Mouse (Mus musculus): ENCODE results near the gene Paqr4.

The Paqr4 gene

DNA sequence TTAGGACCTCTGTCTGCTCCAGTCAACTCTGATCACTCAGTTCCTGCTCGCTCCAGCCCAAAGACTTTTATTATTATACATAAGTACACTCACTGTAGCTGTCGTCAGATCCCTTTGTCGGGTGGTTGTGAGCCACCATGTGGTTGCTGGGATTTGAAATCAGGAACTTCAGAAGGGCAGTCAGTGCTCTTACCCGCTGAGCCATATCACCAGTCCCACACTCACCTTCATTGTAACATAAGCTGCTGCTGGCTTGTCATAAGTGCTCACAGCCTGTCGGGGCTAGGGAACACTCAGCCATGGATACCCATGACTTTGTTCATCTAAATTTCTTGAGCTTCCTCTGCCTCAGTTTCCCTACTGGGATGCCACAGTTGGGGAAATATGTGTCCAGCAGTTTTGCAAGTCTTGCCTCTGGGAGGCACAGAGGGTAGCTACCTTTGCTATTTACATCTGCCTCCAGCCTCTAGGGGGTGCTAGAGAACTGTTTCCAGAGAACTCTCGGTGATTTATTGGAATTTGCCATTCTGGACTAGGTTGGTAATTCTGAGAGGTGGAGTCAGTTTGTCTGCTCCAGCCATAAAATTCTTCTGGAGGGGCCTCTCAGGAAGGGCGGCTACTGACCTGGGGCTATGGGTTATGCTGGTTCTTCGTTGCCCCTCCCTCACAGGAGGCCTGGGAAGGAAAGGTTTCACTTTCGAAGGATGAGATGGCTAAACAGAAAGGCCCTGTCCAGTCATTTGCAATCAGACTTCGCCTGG is 8.1 kb upstream of the Paqr4 start:
- DNase-seq: peak in 1 of 2 experiments; percentile 56

DNA sequence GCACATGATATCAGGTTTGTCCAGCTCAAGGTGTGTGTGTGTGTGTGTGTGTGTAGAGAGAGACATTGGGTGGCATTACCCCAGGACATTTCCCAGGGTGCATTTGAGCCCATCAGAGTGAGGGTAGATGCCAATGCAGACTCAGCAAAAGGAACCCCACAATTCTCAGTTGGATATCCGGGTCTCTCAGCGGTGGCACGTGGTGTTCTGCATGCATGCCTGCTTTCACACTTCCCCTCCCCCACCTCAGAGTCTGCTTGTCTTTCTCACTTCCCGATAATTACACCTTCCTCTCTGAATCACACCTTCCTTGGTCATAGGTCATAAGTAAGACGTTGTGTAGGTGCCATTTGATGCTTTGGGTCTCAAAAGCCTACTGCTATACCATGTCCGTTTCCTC is 7.4 kb upstream of the Paqr4 start:
- DNase-seq: peak; percentile 50

DNA sequence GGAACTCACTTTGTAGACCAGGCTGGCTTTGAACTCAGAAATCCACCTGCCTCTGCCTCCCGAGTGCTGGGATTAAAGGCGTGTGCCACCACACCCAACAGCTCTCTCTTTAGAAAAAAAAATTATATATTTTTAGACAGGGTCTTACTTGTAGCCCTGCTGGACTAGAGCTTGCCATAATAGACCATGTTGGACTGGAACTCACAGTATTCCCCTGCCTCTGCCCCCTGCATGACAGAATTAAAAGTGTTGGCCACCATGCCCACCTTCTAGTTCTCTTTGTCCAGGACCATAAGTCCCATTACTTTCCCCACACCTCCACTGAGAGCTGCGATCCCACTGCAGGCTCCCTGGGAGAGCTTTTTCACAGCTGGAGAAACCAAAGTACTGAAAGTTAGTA is 6.8 kb upstream of the Paqr4 start:
- DNase-seq: no peak

DNA sequence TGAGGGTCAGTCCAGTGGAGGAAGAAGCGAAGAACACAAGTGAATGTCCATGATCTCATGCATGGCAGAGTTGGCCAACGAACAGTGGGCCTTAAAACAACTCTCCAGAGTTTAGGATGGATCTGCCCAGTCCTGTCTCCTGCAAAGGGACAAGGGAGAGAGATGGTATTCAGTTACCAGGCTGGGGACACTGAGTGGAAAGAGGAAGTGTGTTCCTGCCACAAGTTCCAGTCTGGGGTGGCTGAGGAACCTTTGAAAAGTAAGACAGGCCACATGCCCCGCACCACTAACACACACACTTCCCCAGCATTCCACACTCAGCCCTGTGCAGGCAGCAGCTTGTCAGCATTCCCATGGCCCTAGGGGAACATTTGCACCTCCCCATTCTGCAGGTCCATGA is 6.1 kb upstream of the Paqr4 start:
- no peak for DNase-seq

DNA sequence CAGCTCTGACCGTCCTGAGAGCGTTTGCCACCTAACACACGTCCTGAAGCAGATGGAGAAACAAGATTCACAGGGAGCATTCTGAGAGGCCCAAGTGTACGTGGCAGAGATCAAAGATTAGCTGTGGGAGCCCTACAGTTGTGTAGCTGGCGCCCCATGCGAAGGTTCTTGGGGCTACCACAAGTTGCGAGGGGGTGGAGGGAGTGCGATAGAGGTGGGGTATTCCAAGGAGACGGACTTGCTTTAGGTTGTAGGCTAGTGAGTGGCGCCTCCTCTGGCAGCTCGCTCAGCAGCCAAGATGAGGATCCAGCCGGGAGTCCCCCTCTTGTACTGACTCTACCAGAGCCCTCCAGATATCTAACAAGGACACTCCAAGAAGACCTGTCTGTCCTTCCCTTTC is 5.6 kb upstream of the Paqr4 start:
- no peak for DNase-seq

DNA sequence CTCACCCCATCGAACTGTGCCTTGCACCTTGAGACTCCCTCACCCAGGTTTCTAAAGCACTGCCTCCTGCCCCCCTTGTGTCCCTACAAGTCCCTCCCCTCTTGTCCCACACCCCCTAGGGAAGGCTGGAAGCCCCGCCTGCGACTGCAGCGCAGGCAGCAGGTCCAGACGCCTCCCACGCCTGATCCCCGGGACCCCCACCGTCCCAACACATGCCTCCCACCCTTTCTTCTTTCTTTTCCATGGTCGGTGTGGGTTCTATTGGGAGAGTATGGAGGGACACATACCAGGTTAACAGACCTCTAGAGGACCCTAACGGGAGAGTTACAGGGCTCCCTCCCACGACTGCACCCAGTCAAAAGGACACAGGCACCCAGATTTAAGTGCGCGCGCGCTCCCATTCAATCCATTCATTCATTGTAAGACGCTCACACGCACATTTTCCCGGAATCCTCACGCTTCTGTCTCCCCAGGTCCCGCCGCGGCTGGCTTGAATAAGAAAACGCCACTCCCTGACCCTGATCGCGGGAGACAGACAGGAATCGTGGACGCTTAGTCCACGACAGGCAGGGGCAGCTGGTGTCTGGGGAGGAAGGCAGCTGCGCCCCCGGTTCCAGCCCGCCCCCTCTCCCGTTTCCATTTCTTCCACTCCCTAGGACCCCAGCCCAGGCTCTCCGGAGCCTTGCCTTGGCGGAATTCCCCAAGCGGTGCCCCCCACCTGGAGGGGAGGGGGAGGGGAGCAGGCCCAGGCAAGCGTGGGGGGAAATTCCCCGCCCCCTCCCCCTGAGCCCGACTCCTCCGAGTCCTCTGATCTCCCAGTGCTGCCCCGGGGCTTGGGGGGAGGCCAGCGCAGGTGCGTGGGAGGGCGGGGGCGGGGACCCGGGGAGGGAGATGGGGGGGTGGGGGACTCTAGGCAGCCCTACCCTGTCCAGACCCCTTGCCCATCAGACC is 4.9 kb upstream of the Paqr4 start, which contains the start of gene Kremen2:
Gene Kremen2 (minus strand): TSS at position 533 of the 951 bp plus-strand sequence.
- DNase-seq: no peak

DNA sequence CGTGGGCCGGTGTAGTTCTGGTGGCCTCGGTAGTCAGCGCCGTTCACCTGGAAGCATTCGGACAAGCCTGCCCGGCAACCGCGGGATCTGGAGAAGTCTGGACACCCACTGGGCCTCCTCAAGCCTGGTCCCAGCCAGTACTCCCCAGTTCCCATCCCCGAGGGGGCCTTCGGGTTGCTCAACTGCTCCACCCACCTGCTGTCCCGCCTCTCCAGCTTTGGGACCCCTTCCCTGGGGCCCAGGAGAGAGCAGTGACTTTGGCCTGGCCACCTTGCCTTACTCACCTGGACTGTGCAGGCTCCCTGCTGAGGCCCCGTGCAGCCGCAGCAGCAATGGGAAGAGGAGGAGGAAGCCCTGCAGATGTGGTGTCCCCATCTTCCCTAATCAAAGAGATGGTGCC is 4.0 kb upstream of the Paqr4 start:
- DNase-seq: no peak

DNA sequence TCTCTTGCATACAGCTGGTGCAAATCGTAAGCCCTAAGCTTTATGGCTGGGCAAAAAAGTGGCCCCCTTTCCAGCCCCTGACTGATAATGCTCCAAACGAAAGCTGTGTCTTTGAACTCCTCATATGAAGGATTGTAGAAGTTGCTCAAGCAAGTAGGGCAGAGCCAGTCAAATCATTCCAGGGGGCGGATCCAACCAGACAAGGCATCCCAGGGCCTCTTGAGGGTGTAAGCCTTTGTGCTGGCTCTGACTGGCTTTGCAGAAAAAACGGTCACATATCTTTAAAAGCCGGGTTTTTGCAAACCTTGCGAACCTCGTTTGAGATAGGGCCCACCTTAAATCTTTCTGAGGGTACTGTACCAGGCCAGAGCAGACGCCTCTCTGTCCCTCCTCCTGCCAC is 3.4 kb upstream of the Paqr4 start:
- no peak for DNase-seq

DNA sequence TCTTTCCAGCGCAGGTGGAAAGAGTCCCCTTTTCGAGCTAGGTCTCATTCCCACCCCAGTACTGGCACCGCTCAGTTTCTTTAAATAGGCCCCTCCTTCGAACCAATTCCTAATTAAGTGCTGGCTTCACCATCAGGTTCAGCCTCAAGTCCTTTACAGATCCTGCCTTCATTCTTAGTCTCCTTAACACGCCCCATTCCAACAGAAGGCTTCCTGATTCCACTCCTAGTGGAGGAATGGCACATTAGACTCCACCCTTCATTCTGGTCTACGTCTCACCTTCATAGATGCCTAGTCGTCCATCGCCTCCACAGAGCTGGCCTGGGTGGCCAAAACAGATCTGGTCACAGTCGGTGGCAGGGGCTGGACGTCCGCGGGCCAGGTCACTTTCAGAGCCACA is 2.3 kb upstream of the Paqr4 start:
- no peak for DNase-seq

DNA sequence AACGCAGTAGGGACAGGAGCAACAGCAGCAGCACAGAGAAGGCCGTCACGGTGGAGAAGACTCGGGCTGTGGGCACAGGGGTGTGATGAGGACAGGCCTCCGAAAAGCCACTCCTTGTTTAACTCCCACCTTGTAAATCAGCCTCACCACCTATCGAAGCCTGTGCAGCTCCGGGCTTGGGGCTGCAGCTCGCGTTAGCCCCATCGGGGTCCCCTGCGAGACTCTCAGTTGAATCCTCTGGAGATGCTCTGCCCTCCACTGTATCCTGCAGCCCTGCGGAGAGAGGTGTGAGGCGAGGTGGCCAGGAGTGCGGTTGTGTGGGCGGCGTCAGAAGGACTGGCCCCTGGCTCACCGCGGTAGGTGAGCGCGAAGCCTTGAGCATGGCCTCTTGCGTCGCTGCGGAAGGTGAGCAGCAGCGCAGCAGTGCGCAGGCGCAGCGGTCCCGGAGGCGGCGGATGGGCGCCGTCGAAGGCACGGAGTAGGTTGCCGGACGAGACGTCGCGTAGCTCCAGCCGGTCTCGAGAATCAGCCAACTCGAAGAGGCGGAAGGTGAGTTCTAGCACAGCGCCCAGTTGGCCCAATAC is 1.6 kb upstream of the Paqr4 start:
- peak in 1 of 2 experiments; percentile 44 for DNase-seq

DNA sequence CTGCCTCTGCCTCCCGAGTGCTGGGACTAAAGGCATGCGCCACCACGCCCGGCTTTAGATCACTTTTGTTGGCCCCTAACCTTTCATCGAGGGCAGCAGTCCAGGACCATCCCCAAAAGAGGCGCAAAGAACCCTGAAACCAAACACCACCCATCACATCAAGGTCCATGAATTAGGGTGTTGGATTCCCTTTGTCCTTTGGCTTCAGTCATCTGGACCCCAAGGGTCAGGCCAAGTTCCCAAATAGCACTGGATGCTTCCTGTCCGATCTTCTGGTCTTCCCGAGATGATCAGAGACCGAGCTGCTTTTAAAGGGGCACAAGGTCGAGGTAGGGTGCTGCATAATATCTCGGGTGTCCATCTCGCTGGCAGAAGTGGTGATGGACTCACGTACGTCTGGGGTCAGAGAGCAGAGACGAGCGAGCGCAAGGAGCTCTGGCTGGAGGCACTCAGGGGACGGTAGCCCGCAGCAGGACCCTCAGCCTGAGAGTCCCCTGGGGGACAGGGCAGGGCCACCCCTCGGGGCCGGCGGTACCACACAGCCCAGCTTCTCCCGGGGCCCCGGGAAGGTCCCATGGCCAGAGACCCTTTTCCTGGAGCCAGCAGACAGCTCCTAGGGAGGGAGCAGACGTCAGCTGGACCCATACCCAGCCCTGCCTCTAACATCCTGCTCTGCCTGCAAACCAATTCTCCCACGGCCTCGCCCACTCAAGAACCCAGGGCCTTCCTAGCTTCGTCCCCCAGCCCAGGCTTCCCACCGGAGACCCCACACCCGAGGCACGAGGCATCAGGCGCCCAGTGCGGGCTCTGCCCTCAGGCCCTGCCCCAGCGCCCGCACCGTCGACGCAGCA is 917 bp upstream of the Paqr4 start:
- no peak for DNase-seq

DNA sequence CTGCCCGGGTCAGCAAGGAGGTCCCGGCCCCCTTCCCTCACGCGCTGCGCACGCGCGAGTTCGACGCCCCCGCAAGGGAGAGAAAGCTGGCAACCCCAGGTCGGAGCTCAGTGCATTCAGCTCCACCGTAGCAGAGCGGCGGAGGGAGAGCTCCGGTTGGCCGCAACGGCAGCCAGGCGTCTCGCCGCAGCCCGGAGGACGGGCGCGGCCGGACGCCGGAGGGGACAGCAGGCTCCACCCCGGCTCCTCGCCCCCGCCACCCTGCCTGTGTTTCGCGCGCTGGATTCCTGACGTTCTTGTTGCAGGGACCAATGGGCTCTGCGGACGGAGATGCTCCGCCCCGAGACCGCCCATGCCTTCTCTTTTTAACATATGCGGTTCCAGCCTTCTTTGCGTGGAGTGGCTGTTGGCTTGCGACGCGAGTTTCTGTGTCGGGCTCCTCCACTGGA is 507 bp downstream of the Paqr4 start:
- peak; percentile 68 to 72 for DNase-seq

DNA sequence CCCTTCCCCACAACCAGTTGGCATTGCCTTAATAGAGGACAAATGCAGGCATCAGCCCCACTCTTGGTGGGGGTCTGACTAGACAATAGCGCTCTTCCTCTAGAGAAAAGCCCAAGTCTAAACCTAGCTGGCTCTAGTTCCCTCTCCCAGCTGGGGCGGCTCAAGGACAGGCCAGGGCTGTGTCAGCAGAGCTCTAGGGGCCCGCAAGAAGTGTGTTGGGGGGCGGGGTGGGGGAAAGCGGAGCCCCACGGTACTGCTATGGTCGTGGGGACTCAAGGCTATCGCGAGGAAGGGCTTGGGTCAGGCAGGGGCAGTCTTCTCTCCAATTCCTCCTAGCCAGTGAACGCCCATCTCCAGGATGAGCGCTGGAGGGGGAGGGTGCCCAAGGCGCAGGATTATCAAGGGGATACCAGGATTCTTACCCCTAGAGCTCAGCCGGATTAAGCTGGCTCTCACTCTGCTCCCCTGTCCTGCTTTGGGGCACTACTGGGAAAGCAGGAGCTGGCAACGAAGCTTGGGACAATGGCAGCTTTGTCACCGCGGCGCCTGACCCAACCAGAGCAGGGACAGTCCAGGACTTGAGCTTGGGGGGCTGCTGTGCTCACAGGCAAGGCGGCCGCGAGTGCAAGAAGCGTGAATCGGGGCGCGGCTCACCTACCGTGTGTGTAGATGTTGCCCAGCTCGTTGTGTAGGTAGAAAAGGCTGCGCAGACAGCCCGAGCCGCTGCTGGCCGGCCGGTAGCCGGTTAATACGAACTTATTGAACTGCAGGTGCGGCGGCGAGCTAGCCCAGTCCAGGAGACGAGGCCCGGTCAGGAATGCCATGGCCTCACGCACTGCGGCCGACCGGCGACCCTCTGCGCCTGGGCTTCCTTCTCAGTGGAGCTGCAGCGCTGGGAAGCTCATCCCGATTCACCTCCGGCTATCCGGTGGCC is 1.2 kb downstream of the Paqr4 start:
- no peak for DNase-seq

DNA sequence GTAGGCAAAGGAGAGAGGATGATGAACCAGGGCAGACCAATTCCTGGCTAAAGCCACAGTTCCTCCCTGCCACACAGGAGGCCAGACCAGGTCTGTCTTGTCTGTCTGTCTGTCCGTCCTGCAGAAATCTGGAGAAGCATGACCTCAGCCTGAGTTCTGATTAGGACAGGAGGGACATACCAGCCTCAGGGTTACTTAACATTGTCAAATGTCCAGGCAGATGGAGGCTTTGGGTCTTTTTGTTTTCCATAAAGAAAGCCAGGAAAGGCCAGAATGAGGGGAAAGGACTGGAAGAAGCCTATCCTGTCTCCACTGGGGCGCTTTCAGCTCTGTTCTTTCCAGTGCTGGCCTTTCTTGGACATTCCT is 1.8 kb downstream of the Paqr4 start:
- no peak for DNase-seq

DNA sequence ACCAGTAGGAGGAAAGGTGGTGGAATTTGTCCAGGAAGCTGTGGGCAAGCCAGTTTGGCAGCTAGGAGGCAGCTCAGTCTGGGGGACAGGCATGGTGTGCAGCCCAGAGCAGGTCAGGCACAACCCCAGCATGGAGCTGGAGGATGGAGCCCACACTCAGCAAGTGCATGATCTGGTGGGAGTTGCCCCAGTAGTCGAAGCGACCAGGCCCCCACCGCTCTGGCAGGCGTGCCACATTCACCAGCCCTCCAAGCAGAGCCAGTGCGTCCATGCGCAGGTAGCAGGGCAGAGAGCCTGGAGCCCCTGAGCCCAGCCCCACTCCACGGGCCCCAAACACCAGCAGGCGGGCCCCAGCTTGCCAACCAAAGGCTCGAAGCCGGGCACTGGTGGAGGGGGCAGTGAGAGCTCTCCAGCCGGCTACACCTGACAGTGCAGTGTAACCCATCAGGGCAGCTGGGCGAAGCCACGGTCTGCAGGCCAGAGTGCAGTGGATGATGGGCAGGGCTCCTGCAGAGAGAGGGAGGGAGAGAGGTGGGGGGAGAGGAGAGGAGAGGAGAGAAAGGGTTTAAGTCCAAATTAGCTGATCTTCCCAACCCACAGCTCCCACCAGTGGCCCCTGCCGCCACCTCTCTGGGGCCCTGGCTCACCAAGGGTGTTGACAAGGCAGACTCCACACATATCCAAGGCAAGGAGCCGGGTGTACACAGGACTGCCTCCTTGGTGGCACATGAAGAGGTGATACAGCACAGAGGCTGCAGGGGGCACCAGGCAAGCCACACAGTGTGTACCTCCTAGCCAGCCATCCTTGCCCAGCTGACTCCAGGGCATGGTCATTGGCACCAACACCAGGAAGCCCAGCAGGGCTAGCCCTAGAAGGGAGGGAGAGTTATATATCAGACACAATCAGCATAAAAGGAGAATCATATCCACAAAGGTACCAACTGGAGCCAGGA is 2.9 kb downstream of the Paqr4 start:
- DNase-seq: no peak

DNA sequence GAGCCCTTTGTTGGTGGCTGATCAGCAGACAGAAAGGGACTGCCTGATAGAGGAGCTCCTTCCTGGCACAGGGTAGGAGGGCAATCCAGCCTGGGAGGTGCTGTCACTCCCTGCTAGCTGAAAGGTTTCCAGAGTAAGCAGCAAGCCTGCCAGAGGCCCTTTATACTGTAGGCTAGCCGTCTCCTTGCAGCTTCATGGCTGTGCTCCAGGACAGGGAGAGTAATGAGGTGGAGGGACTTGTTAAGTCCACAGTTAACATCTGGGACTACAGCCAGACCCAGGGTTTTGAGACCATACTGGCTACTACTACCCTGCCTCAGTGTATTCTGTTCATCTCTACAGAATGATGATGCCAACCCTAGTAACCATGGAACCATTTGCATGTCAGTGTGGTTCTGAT is 6.3 kb downstream of the Paqr4 start:
- DNase-seq: no peak

DNA sequence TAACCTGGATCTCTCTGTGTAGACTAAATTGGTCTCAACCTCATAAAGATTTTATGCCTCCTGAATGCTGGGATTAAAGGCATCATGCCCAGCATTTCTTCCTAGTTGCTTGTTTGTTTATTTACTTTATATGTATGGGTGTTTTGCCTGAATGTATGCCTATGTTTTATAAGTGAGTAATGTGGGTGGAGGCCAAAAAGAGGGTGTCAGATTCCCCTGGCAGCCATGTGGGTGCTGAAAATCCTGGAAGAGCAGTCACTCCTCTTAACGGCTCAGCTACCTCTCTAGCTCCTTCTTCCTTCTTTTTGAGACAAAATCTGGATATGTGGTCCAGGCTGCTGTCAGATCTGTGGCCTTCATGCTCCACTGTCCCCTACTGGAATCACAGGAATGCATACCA is 10.2 kb downstream of the Paqr4 start:
- no peak for DNase-seq

DNA sequence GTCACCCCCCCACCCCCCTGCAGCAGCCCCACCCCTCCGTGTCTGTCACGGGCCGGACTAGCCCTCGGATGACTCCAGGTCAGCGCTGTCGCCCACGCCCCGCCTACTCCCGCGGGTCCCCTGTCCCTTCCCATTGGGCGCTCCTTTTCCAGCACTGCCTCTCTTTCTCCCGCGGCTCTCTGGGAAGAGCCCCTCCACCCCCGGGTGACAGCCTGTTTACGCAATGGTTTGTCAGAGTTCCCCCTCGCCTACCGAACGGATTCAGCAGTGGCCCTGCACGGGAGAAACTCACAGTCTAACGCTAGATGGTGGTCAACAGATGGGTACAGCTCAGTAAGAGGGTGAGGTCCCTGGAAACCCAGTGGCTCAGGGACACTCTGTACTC is 13.9 kb downstream of the Paqr4 start:
- DNase-seq: peak; percentile 44 to 54

DNA sequence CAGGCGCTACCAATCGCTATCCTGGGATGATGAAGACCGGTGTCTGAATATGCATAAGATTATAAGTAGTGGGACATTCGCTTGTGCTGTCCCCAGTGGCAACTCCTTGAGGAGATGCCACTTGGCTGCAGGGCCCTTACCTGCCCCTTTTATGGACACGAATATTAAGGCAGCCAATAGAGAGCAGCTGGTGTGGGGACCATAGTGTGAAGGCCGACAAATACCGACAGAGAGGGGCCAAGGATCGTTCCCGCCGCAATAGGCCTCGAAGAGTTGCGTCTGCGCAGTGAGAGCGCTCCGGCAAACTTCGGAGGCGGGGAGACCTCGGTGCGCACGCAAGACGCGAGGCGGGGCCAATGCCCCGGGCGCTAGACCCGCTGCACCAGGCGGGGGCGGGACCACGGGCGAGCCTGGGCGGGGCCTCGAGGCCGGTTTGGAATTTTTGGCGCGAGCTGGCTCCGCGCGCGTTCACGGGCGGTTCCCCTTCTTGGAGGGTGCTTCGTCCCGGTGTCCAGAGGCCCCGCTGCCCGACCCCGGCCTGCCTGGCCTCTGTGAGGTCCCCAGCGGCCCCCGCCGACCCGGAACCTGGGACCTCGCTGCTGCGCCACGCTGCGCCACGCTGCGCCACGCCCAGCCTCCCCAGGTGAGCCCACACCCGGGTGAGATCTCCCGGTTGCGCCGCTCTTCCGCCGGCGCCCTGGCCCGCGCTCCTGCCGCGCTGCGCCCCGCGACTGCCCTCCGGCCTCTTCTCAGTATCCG is 14.5 kb downstream of the Paqr4 start, which contains the start of gene Pkmyt1:
Gene Pkmyt1 (plus strand): TSS at position 338 of the 759 bp plus-strand sequence.
- DNase-seq: peak; percentile 90 to 96

All from spleen, adult 18-20 months (tissue).